Mouse (Mus musculus): Measurements from ENCODE around the gene Akt3.

The Akt3 gene

GRCm38 (mm10) chr1:177046963-177047362 is 211.0 kb downstream of the Akt3 start:
- no peak for DNase-seq

DNA sequence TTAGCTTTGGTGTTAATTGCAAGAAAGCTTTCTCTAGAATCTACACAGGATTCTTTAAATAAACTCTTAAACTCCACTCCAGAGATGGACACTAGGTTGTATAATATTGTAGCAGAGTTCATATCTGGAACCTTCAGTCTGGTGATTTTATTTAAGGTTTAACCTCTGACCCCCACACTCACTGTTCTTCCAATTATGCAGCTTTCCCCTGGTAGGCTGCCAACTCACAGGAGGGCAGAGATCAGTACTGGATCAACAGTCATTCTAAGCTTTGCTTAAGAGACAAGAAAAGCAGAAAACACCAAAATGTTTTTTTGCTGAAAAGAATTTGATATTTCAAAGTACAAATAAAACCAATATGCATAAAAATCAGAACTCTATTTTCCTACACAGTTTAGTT is 212.1 kb downstream of the Akt3 start:
- peak in 1 of 2 experiments; percentile 49 for DNase-seq

- no peak for DNase-seq
These were observed 217.9 kb downstream of the Akt3 start for GRCm38 (mm10) chr1:177040058-177040457.

DNA sequence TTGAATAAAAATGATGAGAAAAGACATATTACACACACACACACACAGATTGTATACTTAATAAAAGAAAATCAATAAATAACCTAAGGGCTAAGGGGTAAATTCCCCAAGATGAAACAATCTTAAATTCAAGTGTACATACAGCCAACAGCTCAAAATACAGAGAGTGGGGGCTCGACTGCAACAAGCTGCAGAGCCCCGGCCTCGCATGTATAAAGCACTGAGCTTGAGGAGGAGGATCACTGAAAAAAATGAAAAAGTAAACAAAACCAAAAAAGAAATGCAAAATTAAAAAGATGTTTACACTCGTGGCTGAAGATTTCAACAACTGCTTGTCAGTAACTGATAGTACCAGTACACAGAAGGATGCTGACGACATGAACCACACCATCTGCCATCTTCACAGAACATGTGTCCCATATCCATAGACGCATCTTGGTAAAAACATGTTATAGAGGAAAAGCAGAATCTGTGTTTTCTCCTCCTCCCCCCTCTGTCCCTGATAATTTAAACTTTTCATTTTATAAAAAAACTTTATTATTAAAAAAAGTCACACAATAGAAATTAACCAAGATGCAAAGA is 218.8 kb downstream of the Akt3 start:
- DNase-seq: no peak

DNA sequence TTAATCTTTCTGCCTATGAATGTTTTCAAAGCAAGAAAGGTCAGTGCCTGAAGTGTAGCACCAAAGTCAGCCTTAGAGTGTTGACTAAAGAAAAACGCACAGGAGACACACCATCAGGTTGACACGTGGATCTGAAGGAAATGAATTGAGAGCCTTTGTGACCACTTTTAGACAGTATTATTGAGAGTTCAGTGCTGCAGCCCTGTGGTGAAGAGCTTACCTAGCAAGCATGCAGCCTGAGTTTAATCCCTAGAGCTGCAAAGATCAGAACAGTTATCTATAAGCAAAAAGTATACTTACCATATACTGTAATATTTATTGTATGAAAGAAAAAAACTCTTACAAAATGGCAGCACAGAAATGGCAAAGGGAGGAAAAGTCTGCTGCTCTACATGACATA is 219.6 kb downstream of the Akt3 start:
- DNase-seq: no peak

- peak; percentile 70 to 78 for DNase-seq
These were observed 222.5 kb downstream of the Akt3 start for GRCm38 (mm10) chr1:177035460-177035859.

DNA sequence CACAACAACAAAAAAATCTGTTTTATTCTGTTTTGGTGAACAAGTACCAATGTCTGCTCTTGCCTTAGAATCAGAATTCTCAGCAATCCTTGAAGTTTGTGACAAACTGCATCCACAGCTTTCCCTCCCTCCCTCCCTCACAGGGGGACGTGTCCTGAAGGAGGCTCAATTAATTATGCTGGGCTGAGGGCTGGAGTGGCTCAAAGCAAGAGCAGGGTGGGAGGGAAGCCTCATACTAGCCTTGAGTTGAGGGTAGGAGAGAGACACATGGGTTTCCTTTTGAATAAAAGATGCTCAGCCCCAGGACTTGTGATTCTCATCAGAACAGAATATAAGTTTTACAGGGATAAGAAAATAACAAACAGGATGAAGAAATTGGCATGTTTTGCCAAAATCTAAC is 225.8 kb downstream of the Akt3 start:
- no peak for DNase-seq

- DNase-seq: no peak
These were observed 226.8 kb downstream of the Akt3 start for GRCm38 (mm10) chr1:177031196-177031595.

DNA sequence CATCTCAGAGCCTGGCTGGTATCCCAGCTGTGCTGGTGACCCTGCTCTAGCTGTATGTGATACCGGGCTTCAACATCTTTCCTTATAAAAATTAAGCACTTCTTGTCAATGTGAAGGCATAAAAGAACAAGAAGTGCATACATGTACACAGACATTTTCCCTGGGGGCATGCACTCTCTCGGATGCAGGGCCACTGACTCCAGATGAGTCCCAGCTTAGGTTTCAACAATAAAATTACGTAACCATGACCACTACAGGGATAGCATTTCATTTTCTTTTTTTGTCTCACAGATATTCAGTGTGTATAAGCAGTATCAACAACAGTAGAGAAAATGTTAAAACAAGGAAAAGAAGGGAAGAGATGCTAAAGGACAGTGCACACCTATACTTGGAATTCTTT is 227.3 kb downstream of the Akt3 start:
- DNase-seq: no peak

GRCm38 (mm10) chr1:177029032-177029431 is 229.0 kb downstream of the Akt3 start:
- DNase-seq: no peak

DNA sequence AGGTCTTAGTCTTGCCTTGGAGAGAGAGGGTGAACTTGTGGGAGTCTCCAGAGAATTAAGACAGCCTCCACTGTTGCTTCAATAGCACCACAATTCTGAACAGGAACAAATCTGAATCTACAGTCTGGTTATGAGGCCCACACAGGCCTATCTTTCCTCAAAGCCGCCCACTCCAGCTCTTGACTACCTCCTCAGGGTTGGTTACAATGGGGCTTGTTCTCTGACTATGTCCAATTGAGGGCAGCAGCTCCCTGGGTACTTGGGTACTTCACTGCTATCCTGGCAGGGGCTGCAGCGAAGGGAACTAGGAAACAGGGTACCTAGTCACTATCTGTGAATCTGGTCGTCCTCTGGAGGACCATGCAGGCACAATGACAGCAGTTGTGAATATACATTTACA is 230.3 kb downstream of the Akt3 start:
- no peak for DNase-seq

GRCm38 (mm10) chr1:177022751-177023150 is 235.3 kb downstream of the Akt3 start:
- peak in 1 of 2 experiments; percentile 5 for DNase-seq

DNA sequence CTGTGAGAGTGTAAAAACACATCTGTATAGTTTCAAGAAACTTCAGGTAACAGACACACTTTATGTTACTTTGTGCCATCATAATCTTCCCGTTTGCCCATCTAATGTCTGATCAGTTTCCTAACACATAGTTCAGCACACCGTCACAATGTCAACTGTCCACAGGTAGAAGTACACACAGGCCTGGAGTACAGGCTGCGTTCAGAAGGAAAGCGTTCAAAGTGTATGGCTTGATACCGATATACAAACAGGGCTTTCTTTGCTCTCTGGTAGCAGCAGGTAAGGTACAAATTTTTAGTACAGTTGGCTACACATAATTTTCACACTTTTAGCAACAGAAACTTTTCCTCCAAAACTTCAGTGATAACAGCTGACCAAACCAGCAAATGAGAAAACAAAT is 238.3 kb downstream of the Akt3 start:
- DNase-seq: no peak

DNA sequence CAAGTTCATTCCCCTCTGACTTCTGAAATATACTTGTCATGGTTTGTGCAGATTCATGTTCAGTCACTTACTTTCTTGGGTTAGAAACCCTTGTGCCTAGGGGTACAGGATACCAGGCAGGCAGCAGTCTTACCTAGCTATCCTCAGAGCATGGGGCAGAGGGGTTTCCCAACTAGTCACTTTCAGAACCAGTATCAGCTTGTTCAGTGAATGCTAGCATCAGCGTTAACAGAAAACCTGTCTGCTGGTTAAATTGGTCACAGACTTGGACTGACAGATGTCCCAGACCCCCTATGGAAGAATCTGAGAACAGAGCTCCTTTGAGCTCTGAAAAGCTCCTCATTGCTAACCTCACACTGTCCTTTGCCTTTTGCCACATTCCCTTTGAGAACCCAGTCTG is 239.3 kb downstream of the Akt3 start:
- DNase-seq: no peak

DNA sequence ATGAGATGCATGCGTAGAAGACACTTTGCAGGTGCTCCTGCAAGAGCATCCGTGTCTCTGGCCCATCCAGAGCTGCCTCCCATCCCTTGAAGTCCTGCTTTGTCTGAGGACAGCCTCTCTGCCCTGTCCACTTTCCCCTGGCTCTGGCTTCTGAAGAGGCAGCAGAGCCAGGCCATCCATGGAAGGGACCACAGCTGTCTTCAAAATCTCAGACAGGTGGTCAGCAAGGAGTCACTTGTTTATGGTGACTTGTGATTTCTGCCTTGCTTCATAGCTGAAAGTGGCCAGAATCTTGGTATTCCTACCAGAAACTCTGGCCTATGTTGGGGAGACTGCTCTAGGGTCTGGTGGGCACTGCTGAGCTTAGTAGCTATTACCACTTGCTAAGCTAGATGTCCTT is 241.3 kb downstream of the Akt3 start:
- DNase-seq: no peak

DNA sequence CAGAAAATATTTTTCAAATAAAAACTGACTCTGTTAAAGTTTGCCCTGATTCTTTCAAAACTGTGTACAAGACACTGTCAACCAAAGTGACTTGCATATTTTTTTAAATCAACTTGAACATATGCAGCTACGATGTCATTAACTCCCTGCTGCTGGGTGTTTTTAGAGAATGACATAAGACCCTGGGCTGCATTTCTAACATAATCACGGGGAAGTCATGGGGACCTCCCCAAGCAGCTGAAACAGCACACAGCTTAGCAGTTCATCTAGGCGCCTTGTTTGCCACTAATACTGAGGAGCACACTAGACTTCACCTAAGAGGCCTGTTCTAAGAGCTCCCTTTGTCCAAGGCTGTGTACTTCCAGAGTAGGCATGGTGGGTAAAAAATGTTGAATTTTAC is 242.1 kb downstream of the Akt3 start:
- no peak for DNase-seq

- DNase-seq: no peak
These were observed 243.0 kb downstream of the Akt3 start for GRCm38 (mm10) chr1:177014921-177015439.

DNA sequence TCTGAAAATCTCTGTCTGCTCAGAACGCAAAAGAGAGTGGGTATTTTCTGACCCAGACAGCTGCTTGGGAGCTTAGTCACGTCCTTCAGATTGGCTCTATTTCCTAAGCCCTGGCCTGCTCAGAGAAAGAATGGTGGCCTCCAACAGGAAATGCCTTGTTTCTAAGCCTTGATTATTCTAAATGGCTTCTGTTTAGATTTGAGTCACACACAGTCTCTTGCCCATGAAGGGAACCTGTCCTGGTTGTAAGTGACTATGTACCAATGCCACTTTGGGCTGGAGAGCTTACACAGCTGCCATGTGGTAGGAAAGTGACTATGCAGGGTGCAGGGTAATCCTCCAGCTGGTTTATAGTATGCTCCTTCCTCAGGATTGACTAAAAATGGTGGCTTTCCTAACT is 243.7 kb downstream of the Akt3 start:
- no peak for DNase-seq

DNA sequence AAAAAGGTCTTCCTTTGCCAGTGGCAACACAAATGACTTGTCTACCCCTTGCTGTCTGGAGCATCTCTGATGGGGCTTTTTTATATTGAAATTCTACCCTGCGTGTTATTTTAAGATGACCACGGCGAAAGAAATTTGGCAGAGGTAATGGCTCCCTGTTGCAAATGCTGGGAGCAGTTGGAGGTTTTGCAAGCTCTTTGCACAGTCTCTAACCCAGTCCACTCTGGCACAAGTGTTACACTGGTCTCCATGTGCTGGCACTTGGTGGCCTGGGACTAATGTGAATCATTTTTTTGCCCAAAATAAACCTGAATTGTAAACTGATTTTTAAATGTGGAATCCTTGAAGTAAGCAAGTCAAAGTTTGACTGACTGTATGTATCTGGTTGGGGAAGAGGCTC is 244.2 kb downstream of the Akt3 start:
- DNase-seq: peak; percentile 52 to 64

- no peak for DNase-seq
These were observed 244.7 kb downstream of the Akt3 start for GRCm38 (mm10) chr1:177013313-177013712.

- DNase-seq: no peak
These were observed 245.2 kb downstream of the Akt3 start for GRCm38 (mm10) chr1:177012774-177013173.

DNA sequence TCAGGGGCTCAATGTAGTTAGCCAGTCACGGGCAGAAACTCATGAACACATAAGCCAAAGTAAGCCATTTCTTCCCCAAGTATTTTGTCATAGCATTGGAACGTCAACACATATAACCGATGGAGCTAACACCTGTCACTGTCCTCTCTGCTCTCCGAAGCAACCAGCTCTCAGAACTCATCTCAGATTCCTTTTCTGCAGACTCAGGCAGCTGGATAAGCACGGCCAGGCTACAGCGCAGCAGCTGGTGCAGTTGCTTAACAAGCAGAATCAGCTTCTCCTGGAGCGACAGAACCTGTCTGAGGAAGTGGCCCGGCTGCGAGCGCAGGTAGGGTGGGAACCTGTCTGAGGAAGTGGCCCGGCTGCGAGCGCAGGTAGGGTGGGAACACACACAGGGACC is 246.3 kb downstream of the Akt3 start:
- DNase-seq: no peak

DNA sequence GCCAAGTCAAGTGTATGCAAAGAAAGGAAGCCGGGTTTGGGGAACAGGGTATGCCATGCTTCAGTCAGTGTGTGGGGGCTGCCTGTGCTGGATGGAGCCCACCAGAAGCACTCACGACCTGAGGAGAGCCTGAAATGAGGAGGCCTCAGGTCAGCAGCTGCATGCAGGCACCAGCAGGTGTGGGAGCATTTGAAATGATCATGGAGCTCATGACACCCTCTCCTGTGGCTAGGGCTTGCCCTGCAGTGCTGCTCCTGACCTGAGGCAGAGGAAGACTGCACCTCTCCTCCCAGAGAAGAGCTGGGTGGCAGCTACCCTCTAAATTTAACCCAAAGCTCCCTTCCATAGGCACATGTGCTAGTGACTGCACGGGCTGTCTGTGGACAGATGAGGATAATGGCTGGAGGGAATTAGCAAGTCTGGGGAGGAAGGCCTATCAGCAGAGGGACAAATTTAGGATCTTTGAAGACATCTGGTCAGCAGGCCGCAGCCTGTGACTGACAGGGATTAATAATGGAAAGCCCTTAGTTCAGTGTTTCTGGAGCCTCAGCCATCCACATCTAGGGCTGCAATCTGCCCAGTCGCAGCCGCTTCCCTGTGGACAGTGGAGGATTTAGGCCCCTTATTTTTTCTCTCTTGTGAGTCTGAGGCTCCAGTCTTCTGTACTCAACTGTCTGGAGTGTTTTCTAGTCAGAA is 247.2 kb downstream of the Akt3 start:
- no peak for DNase-seq

DNA sequence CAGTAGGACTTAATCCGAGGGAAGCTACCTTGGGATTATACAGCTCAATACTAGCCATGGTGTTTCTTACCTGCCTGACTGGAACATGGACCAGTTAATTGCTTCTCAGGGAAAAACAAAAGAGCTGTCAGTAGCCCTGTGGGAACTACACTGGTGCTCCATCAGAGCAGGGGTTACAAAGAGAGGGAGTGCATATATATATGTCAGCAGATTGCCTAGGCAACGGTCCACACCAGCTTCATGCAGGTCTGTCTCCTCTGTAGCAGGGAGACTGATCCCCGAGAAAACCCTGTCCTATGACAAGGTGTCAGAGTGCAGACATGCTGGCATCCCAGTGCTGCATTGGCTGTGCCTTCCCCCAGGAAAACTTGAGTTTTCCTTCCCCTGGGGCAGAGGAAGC is 248.0 kb downstream of the Akt3 start:
- DNase-seq: no peak

DNA sequence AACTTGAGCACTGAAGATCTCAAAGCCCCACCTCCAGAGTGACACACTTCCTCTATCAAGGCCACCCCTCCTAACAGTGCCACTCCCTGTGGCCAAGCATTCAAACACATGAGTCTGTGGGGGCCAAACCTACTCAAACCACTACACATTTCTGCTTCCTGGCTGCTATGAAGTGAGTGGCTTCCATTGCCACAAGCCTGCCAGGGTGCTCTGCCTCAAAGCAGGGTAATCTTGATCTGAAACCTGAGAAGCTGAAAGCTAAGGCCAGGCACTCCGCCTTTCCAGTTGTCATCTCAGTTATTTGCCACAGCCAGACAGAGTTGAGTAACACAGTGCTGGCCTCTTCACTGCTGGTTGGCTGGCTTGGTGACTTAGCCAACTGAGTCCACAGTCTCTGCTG is 249.2 kb downstream of the Akt3 start:
- no peak for DNase-seq

Data from cerebellum, postnatal 25 days (tissue).